Mouse (Mus musculus): Measurements from ENCODE around the gene Bola3.

Gene Bola3

DNA sequence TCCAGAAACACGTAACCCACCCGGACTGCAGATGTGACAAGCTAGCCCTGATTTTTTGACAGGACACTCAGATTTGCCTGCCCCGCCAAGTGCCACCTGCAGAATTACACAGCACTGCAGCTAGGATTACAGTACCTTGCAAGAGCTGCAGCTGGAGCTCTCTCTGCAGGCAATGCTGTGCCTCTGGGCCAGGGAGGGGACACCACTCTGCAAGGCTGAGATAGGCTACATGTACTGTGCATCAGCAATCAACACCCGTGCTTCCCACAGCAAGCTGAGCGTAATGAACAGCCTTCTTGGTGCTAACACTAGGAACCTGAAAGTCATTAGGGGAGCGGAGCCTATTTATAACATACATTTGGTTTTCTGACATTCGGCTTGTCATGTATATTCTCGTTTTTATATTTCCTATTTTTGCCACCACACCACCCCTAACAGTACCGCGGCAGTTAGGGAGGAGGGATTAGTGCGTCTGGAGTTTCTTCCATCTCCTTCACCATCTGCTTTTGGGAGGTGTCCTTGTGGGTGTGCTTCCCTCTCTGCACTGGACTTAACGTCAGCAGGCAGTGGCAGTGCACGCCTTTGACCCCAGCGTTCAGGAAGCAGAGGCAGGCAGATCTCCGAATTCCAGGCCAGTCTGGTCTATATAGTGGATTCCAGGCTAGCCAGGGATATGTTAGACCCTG lies 46.7 kb downstream of the Bola3 start:
- DNase-seq (ENCODE audit: low spot score in 2 of 2), result no peak

DNA sequence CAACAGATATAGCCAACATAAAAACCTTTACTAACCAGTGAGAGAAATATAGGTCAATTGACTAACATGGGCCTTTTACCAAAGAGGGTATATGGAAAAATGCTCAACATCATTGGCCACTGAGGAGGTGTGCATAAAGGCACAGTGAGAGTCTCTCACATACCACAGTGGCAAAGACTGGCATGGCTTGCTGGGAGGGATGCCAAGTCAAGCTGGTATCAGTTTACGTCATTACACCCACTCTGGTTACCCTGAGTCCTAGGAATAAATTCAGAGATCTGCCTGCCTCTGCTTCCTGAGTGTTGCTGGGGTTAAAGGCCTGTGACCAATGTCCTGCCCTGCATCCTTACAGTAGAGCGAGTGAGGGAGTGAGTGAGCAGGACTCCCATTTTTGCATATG lies 47.8 kb downstream of the Bola3 start:
- no peak for DNase-seq (ENCODE audit: low spot score in 2 of 2)

DNA sequence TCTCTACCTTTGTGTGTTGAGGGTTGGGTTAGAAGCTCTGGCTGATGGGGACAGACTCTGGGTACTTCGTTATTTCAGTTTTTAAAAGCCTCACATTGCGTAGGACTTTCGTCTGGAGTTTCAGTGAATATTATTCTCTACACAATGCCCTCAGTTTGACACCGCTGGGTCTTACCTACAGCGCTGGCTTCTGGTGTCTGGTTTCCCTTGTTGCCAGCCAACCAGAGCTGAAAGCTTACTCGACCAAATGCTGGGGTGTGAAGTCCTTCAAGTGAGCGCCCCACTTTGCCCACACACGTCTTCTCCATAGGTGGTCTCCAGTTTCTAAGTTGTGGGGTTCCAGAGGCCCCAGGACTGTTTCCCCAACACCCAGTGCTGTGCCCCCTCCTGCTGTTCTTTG lies 48.8 kb downstream of the Bola3 start:
- no peak for DNase-seq (ENCODE audit: low spot score in 2 of 2)

DNA sequence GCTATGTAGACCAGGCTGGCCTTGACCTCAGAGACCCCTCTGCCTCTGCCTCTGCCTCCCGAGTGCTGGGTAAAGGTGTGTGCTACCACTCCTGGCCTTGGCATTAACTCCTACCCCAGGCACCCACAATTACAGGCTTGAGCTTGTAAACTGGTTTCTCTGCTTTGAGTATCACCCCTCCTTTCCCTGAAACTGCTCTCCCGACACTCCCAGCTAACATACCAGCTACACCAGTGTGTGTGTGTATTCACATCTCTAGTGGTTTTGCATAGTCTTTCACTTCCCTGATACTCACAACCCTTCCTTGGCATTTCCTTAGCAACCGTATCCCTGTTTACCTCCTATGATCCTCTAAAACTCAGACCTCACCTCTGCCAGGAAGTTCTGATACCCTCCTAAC lies 50.8 kb downstream of the Bola3 start:
- no peak for DNase-seq (ENCODE audit: low spot score in 2 of 2)

DNA sequence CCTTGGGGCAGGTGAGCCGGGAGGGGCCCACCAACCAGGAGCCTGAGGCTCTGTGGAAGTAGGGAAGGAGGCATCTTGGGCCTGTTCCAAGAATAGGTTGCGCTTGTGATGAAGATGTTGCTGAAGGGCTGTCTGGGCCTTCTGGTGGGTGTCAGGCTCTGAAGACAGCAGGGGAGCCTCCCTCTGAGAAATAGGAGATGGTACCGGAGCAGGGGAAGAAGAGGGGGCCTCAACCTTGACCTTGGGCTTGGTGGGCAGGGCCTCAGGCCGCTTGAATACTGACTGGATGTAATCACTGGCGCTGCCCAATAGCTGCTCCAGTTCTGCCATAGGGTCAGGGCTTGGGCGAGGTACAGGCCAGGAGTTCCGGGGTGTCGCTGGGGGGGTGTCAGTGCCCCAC lies 54.5 kb downstream of the Bola3 start:
- no peak for DNase-seq (ENCODE audit: low spot score in 2 of 2)

DNA sequence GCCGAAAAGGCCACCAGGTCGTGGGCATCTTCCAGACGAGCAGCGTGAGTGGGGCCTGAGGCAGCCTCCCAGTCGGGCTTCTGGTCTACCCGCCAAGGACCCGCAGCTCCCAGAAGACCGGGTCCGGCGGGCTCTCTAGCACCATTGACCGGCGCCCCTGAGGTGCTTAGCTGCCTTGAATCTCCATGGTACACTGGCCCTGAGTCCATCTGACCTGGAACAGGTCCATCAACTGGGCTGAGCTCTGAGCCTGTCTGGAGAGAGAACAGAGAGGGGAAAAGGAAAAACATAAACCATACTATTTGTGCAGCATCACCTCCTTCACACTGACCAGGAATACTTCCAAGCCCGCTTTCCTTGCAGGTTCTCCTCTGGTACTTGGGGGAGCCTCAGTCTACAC lies 55.6 kb downstream of the Bola3 start:
- DNase-seq (ENCODE audit: low spot score in 2 of 2), result no peak

DNA sequence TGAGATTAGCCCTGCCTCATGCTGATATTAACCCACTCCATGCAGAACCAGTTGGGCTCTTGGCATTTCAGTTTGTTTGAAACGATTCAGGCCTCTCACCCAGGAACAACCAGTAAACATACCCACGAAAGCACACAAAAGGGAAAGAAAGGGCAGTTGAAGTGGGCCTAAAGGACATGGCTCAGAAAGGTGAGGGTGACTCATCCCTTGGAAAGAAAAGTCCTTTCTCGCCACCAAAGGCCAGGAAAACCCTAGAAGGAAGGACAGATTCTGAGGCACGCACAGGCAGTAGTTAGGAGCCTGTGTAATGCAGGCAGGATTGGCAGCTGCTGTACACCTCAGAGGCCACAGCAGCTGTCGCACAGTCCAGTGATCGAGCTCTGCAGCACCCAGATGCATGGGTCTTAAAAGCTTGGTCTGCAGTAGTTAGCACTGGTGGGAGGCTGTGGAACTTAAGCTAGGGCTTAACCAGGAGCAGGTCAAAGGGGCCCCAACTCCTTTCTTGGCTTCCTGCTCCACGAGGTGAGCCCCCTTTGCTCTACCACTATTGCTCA lies 56.6 kb downstream of the Bola3 start:
- no peak for DNase-seq (ENCODE audit: low spot score in 2 of 2)

DNA sequence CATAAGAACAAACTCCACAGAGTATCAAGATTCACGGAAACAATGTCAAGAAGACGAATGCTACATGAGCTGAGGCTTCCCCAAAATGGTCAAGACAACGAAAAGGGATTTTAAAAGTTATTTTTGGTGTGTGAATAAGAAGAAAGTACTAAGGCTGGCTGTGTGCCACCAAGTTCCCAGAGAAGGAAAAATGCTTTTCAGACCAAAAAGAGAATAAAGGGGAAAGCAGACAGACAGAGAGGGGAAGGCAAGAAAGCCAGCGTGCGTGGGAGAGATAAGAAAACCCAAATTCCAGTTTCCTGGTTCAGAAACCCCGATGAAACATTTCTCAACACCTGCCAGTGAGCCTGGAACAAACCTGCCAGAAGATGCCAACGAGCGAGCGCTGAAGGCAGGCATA lies 59.6 kb downstream of the Bola3 start:
- DNase-seq (ENCODE audit: low spot score in 2 of 2), result no peak
